Mouse (Mus musculus): ENCODE measurements at regions not wholly inside any gene's neighbourhood (a gene's known extent, or its start where the extent isn't known, plus 50 kb on each side); places are given as distances from the start of the nearest gene placed in this dataset.

DNA sequence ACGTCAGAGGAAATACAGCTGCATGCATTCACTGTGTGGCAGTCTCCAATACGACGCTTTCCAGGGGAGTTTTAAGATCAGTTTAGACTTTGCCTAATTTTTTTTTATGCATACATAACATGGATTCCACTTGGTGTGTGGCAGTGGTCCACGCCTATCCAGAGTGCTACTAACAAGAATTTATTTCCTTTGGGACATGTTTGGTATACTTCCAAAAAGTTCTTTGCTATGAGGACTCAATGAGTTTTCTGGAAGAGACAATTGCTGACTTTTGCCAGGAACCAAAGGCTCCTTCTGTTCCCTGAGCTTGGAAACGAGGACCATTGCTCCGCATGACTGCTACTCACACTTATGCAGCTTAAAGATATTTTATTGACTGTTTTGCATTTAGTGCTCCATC lies 59.2 kb downstream of the Marcks start:
- ATAC-seq (replicated peaks in 1 of 2; ENCODE audit: insufficient read depth in 1 of 2, low FRiP score in 2 of 2, low TSS enrichment in 1 of 2, low read depth in 1 of 2, poor library complexity in 2 of 2, severe bottlenecking in 2 of 2): no peak

DNA sequence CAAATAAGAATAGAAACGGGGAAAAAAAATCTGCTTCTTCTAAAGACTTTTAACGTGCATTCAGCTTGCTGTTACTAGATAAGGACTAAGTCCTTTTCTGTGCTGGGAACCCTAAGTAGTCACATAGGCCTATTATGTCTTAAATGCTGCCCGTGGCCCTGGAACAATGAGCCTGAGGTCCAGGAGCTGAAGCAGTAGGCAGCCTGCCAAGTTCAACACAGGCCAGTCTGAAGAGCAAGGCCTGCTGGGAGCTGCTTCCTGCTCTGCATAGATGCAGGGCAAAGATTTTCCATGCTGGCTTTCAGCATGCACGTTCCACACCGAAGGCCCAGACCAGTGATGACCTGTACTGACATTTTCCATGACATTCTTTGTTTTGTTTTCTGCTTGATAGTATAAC lies 60.3 kb downstream of the Marcks start:
- peak; percentile 53 to 56; a peak in 2 of 4 replicates for ATAC-seq (replicated peaks in 1 of 2; ENCODE audit: insufficient read depth in 1 of 2, low FRiP score in 2 of 2, low TSS enrichment in 1 of 2, low read depth in 1 of 2, poor library complexity in 2 of 2, severe bottlenecking in 2 of 2)

DNA sequence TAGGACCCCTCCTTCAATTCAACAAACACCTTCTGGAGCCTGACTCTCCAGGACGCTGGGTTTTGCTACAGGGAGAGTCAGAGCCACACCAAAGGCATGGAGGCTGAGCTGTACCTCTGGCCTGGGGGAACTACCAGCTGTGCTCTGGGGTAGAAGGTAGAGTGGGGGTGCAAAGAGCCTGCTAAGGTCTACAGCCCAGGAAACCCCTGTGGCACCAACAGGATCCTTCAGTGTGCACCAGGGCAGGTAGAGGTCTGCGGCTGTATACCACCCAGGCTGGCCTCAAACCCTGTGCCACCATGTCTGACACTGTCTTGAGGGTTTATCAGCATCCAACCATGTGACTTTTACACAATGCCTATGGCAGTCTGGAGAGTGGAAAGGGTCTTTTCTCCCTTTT lies 61.0 kb downstream of the Marcks start:
- ATAC-seq (replicated peaks in 1 of 2; ENCODE audit: insufficient read depth in 1 of 2, low FRiP score in 2 of 2, low TSS enrichment in 1 of 2, low read depth in 1 of 2, poor library complexity in 2 of 2, severe bottlenecking in 2 of 2): no peak

DNA sequence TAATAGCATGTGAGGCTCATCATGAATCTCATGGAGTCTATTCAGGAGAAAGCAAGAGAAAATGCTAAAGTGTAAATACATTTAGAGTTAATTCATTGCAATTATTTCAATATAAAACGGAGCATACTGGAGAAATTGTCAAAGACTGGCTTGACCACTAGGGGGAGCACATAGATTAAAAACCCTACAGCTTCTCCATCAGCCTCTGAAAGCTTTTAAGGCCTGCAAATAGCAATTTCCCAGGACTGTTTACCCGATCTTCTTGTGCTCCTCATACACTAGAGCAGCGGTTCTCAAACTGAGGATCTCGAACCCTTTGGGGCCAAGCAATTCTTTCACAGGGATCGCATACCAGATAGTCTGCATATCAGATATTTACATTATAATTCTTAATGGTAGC lies 65.9 kb downstream of the Marcks start:
- ATAC-seq (replicated peaks in 1 of 2; ENCODE audit: insufficient read depth in 1 of 2, low FRiP score in 2 of 2, low TSS enrichment in 1 of 2, low read depth in 1 of 2, poor library complexity in 2 of 2, severe bottlenecking in 2 of 2): peak; percentile 76 to 82; a peak in 3 of 4 replicates

DNA sequence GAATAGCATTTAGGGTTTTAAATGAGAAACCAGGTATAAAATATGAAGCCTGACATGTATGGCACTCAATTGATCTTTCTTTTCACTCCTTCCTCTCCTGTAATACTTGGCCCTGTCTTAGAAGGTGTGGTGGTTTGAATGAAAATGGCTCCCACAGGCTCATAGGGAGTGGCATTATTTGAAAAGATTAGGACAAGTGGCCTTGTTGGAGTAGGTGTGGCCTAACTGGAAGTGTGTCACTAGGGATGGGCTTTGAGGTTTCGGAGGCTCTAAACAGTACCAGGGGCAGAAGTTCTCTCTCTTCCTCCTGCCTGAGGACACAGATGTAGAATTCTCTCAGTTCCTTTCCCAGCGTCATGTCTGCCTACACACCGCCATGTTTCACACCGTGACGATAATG lies 66.7 kb downstream of the Marcks start:
- ATAC-seq (replicated peaks in 1 of 2; ENCODE audit: insufficient read depth in 1 of 2, low FRiP score in 2 of 2, low TSS enrichment in 1 of 2, low read depth in 1 of 2, poor library complexity in 2 of 2, severe bottlenecking in 2 of 2): no peak

DNA sequence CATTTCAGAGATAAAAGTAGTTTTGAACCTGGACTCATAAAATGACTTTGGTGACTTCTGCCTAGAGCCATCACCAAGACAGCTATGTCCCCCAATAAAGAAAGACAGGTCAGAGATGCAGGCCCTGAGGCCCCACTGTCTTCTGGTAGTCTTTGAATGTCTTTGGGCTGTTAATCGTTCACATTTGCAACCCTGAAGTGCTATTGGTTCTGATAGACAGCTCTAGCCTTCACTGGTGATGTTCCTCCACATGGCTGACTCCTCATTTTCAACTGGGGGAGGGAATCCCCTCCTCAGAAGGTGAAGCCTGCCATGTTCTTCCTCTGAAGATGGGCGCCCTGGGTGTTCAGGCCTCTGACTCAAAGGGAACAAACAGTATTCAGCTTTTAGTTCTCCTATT lies 67.3 kb downstream of the Marcks start:
- ATAC-seq (replicated peaks in 1 of 2; ENCODE audit: insufficient read depth in 1 of 2, low FRiP score in 2 of 2, low TSS enrichment in 1 of 2, low read depth in 1 of 2, poor library complexity in 2 of 2, severe bottlenecking in 2 of 2): no peak

Data from hematopoietic stem cell, adult 5-6 weeks (primary cell).